Mouse (Mus musculus) CH12.LX (cell line): ENCODE data around the gene Cd200r1. TPM values are rescaled to one million over a fixed set of nuclear protein-coding genes. Genes with fewer than 3 reads are reported as not detected.

Experiments
- DNase-seq: peaks from one replicate; pipeline ENCODE4 v3.0.0-alpha.2; 2013; ENCODE audit errors: extremely low read depth
- H3K27ac ChIP-seq: 2 replicates; pipeline ENCODE4 v1.5.1; 2012; ENCODE audit warnings: low read depth, mild to moderate bottlenecking, control low read depth, moderate library complexity; ENCODE audit not compliant: insufficient read depth
- H3K27me3 ChIP-seq: replicated peaks from 2 replicates; pipeline ENCODE3; 2012; ENCODE audit warnings: inconsistent platforms
- H3K36me3 ChIP-seq, 2 experiments: replicated peaks in 1 of 2; 2 replicates each; pipeline versions ENCODE3 to v1.6.1; 2012; ENCODE audit warnings: inconsistent platforms in 1 of 2, low read length in 1 of 2, mild to moderate bottlenecking in 1 of 2, mixed read lengths in 1 of 2, moderate library complexity in 1 of 2; ENCODE audit not compliant: control insufficient read depth in 1 of 2, insufficient read depth in 1 of 2
- H3K4me1 ChIP-seq, 2 experiments: 2 replicates each; pipeline ENCODE4 v1.6.1; 2012; ENCODE audit warnings: inconsistent platforms in 1 of 2, moderate library complexity in 1 of 2; ENCODE audit not compliant: insufficient read depth in 2 of 2, control insufficient read depth in 1 of 2
- H3K4me2 ChIP-seq: 2 replicates; pipeline ENCODE4 v1.6.1; 2012; ENCODE audit warnings: low read depth, mild to moderate bottlenecking, control low read depth; ENCODE audit not compliant: poor library complexity, insufficient read depth, severe bottlenecking
- H3K4me3 ChIP-seq, 3 experiments: fragments of 150-350 bp in 1 of 3; sonication (generic) in 1 of 3; replicated peaks in 1 of 3; 2 replicates each; pipeline versions ENCODE3 to v1.5.1; 2011 to 2012; ENCODE audit warnings: low read depth in 2 of 3, low read length in 2 of 3, mild to moderate bottlenecking in 2 of 3, moderate library complexity in 2 of 3, control low read depth in 1 of 3, improper control_type of control experiment in 1 of 3, inconsistent platforms in 1 of 3, mixed read lengths in 1 of 3; ENCODE audit not compliant: poor library complexity in 1 of 3
- H3K79me2 ChIP-seq: replicated peaks from 2 replicates; pipeline ENCODE4 v1.6.1; 2012; ENCODE audit warnings: mild to moderate bottlenecking, moderate library complexity; ENCODE audit not compliant: control insufficient read depth, poor library complexity, insufficient read depth, severe bottlenecking; ENCODE audit errors: extremely low read depth
- H3K9ac ChIP-seq: 2 replicates; pipeline ENCODE4 v1.6.1; 2012; ENCODE audit warnings: low read depth, mild to moderate bottlenecking, control low read depth, moderate library complexity; ENCODE audit not compliant: insufficient read depth
- H3K9me3 ChIP-seq: replicated peaks from 2 replicates; pipeline ENCODE3; 2012; ENCODE audit warnings: low read length, inconsistent platforms, mixed read lengths
- ELF1 ChIP-seq: IDR thresholded peaks from 2 replicates; pipeline ENCODE4 v1.6.1; 2014; ENCODE audit warnings: low read depth, mild to moderate bottlenecking, inconsistent platforms, low read length, improper control_type of control experiment
- EP300 ChIP-seq: IDR thresholded peaks from 2 replicates; pipeline ENCODE4 v1.6.1; 2011; ENCODE audit warnings: low read length, improper control_type of control experiment
- GABPA ChIP-seq: IDR thresholded peaks from 2 replicates; pipeline ENCODE4 v1.6.1; 2012; ENCODE audit warnings: low read depth, low read length, improper control_type of control experiment, inconsistent platforms; ENCODE audit not compliant: insufficient replicate concordance
- HCFC1 ChIP-seq: IDR thresholded peaks from 2 replicates; pipeline ENCODE4 v1.6.1; 2012; ENCODE audit warnings: low read depth, mild to moderate bottlenecking, inconsistent platforms, low read length, improper control_type of control experiment
- KAT2A ChIP-seq: IDR thresholded peaks from 2 replicates; pipeline ENCODE4 v1.6.1; 2012; ENCODE audit warnings: low read length, improper control_type of control experiment, inconsistent platforms; ENCODE audit not compliant: insufficient replicate concordance
- MAFK ChIP-seq: IDR thresholded peaks from 2 replicates; pipeline ENCODE4 v1.6.1; 2011; ENCODE audit warnings: low read length, improper control_type of control experiment; ENCODE audit not compliant: insufficient replicate concordance
- MAX ChIP-seq: IDR thresholded peaks from 2 replicates; pipeline ENCODE4 v1.6.1; 2011; ENCODE audit warnings: low read length, improper control_type of control experiment
- MXI1 ChIP-seq: IDR thresholded peaks from 2 replicates; pipeline ENCODE4 v1.6.1; 2011; ENCODE audit warnings: mild to moderate bottlenecking, low read depth, low read length, improper control_type of control experiment
- NELFE ChIP-seq: IDR thresholded peaks from 2 replicates; pipeline ENCODE4 v1.6.1; 2011; ENCODE audit warnings: low read depth, low read length, improper control_type of control experiment
- POLR2A ChIP-seq: IDR thresholded peaks from 2 replicates; pipeline ENCODE4 v1.6.1; 2011; ENCODE audit warnings: low read depth, mild to moderate bottlenecking, improper control_type of control experiment, low read length
- POLR2AphosphoS2 ChIP-seq: IDR thresholded peaks from 2 replicates; pipeline ENCODE4 v1.6.1; 2011; ENCODE audit warnings: low read depth, low read length, improper control_type of control experiment
- RCOR1 ChIP-seq: conservative IDR thresholded peaks from 2 replicates; pipeline ENCODE4 v1.6.1; 2012; ENCODE audit warnings: low read depth, mild to moderate bottlenecking, inconsistent platforms, low read length, improper control_type of control experiment
- SIN3A ChIP-seq: IDR thresholded peaks from 2 replicates; pipeline ENCODE4 v1.6.1; 2012; ENCODE audit warnings: low read length, improper control_type of control experiment, inconsistent platforms
- USF1 ChIP-seq: IDR thresholded peaks from 2 replicates; pipeline ENCODE4 v1.6.1; 2014; ENCODE audit warnings: low read depth, mild to moderate bottlenecking, inconsistent platforms, low read length, improper control_type of control experiment
- ZKSCAN1 ChIP-seq: IDR thresholded peaks from 2 replicates; pipeline ENCODE4 v1.6.1; 2012; ENCODE audit warnings: low read depth, inconsistent platforms, low read length, improper control_type of control experiment, borderline replicate concordance
- ZNF384 ChIP-seq: IDR thresholded peaks from 2 replicates; pipeline ENCODE4 v1.6.1; 2012; ENCODE audit warnings: low read depth, low read length, improper control_type of control experiment, inconsistent platforms
- dilution Hi-C: fragments of 300-500 bp; cut with MboI; formaldehyde crosslinking; loops from 2 replicates; pipeline ENCODE4 v1.14.3; 2020; ENCODE audit warnings: low sequenced_read_pairs; ENCODE audit not compliant: extremely low pct_unique_long_range_greater_than_20kb, extremely low pct_ligation_motif_present
- in situ Hi-C: fragments of 300-500 bp; cut with MboI; formaldehyde crosslinking; loops from 3 replicates; pipeline ENCODE4 v1.14.3; 2019; ENCODE audit warnings: low sequenced_read_pairs, low pct_ligation_motif_present, low pct_unique_long_range_greater_than_20kb, mixed read lengths
- polyA plus RNA-seq: library from polyadenylated mRNA; unstranded; fragments of >175 nt; gene quantifications from 2 replicates; pipeline ENCODE4 v1.2.1, GENCODE M21; 2012; ENCODE audit warnings: low read depth; ENCODE audit not compliant: insufficient read length
- total RNA-seq, 2 experiments: library from RNA; depleted of rRNA; stranded (reverse); fragments of 300-350 nt in 1 of 2; fragments of >200 nt in 1 of 2; gene quantifications; 2 replicates each; pipeline ENCODE4 v1.2.3; 2012 to 2014

The Cd200r1 gene
- total and polyA plus RNA-seq, 3 experiments: 1.2 to 5.4 (median 1.3) TPM

DNA sequence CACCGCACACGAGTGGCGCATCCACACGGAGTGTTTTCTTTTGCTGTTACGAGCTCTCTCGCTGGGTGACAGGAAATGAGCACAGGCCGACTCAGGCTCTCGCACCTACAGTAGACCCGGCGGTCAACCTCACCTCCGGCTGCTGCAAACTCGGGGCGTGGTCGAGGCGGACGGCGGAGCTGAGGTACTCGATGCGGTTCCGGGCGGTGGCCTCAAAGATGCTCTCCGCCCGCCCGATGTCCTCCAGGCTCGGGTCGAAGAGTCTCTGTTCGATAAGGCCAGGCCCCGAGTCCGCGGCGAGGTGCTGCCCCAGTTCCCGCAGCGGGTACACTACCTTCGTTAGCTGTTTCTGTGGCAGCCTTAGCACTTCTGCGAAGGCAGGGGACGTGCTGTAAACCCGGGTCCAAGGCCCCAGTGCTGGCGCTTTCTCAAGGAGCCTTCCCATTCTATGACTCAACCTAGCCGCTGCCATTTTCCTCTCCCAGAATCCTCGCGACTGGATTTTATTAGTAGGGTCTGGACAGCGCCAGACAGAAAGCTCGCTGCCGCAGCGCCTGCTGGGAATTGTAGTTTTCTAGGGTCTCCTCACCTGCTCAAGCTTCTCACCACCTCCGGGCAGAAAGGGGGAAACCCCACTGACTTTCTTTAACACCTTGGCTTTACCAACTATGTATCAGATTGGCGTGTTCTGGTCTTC, 19.5 kb upstream of the Cd200r1 start, which contains the start of gene Gtpbp8 (continued):
- TF ChIP-seq ELF1 (peak; percentile 72), MAFK (no peak), EP300 (no peak), GABPA (peak; percentile 84; the same call in 1 of the 2 replicates), ZNF384 (no peak), POLR2A (peak; percentile 76; the same call in 1 of the 2 replicates), POLR2AphosphoS2 (no peak), SIN3A (peak; percentile 98), USF1 (no peak), ZKSCAN1 (no peak), RCOR1 (no peak; the same call in 1 of the 2 replicates), HCFC1 (peak; percentile 99)

DNA sequence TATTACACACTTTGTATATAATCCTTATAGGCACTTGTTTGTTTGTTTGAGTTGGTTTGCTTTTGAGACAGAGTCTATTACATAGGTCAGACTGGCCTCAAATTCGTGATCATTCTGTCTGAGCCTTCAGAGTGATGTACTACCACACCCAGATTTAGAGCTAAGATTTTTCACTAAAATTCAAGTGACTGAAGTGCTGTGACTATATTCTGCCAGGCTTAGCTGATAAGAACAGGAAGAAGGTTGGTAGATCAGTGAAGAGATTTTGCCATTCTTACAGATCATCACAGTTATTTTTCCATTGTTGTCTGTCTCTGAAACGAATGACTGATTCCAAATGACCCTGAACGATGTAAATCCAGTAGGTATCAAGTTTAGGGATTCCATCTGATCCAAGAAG, 17.5 kb upstream of the Cd200r1 start:
- in situ Hi-C loops: no loop called here

GRCm38 (mm10) chr16:44757700-44758099, 7.8 kb upstream of the Cd200r1 start:
- Histone ChIP-seq H3K9me3 (no peaks in the 10 kb centered on the region), H3K4me3 (no peak overlapping the region), H3K4me1 (peaks cover 0 to 3% of the 10 kb centered on the region in 2 experiments; a peak in 1 of 4 replicates), H3K27ac (no peak overlapping the region), H3K4me2 (no peak overlapping the region), H3K36me3 (no peaks in the 10 kb centered on the region), H3K9ac (no peak overlapping the region), H3K79me2 (no peaks in the 10 kb centered on the region), H3K27me3 (no peaks in the 10 kb centered on the region)
- dilution Hi-C loops: no loop called here
- in situ Hi-C loops: no loop called here
- no peak for DNase-seq
- TF ChIP-seq MXI1 (no peak), KAT2A (no peak), MAX (no peak)

More for the DNA sequence above, 17.5 kb upstream of the Cd200r1 start:
- H3K36me3 ChIP-seq: peaks cover 0 to 3% of the 10 kb centered on the region in 2 experiments
- H3K4me2 ChIP-seq: no peak overlapping the region
- no peak for DNase-seq
- H3K27me3 ChIP-seq: no peaks in the 10 kb centered on the region
- TF ChIP-seq NELFE: no peak
- TF ChIP-seq, all 38 proteins: peak for 0
- dilution Hi-C loops: no loop called here
- H3K79me2 ChIP-seq: peaks cover 4% of the 10 kb centered on the region
- H3K4me3 ChIP-seq: no peak overlapping the region
- H3K9me3 ChIP-seq: no peaks in the 10 kb centered on the region
- H3K4me1 ChIP-seq: peaks cover 4 to 25% of the 10 kb centered on the region in 2 experiments
- H3K27ac ChIP-seq: no peak overlapping the region
- H3K9ac ChIP-seq: no peak overlapping the region
